Mouse (Mus musculus): ENCODE measurements at regions not wholly inside any gene's neighbourhood (a gene's known extent, or its start where the extent isn't known, plus 50 kb on each side); places are given as distances from the start of the nearest gene placed in this dataset.
"Not testable (repeated sequence)": the region's sequence is repeated elsewhere in the genome, so short reads cannot be mapped to it uniquely, and the experiment has no call there.

- DNase-seq, result no peak
These were observed 171.9 kb downstream of the Epm2a start for GRCm38 (mm10) chr10:11515144-11515543.

GRCm38 (mm10) chr10:11517122-11517521 is 173.9 kb downstream of the Epm2a start:
- DNase-seq, result peak; percentile 6

GRCm38 (mm10) chr10:11531343-11531742 is 188.1 kb downstream of the Epm2a start:
- no peak for DNase-seq

- not testable (repeated sequence) for DNase-seq
These were observed 212.2 kb downstream of the Epm2a start for GRCm38 (mm10) chr10:11555376-11555775.

- no peak for DNase-seq
These were observed 227.4 kb downstream of the Epm2a start for GRCm38 (mm10) chr10:11570523-11571055.

DNA sequence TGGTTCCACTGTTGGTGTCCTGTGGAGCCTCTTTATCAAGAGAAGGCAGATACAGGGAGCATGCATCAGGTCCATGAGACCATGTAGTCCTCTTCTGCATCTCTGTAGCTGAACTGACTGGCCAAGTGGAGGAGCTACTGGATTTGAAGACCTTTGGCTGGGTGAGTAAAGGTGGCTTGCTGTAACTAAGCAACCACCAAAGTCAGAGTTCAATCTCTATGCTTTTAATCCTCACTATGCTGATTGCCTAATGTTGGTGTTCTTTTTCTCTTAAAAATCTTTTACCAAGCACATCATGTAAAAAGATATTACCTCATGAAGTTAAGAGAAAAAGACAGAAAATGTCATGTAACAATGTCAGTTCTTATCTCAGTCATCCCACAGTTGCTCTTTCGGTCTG is 265.2 kb downstream of the Epm2a start:
- DNase-seq, result no peak

DNA sequence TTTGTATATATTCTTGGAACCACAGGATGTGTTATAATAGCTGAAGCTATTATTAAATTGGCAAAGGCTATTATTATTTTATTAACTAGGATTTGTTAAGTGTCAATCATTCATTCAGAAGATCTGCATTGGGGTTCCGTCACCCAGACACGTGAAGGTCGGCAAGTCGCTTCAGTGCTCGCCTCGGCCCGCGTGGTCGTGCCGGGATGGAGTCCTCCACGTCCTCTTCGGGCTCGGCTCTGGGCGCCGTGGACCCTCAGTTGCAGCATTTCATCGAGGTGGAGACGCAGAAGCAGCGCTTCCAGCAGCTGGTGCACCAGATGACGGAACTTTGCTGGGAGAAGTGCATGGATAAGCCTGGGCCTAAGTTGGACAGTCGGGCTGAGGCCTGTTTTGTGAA is 265.9 kb downstream of the Epm2a start:
- DNase-seq, result not testable (repeated sequence)

GRCm38 (mm10) chr10:11648151-11648550 is 304.9 kb downstream of the Epm2a start:
- no peak for DNase-seq

- no peak for DNase-seq
These were observed 317.0 kb downstream of the Epm2a start for GRCm38 (mm10) chr10:11660056-11660770.

DNA sequence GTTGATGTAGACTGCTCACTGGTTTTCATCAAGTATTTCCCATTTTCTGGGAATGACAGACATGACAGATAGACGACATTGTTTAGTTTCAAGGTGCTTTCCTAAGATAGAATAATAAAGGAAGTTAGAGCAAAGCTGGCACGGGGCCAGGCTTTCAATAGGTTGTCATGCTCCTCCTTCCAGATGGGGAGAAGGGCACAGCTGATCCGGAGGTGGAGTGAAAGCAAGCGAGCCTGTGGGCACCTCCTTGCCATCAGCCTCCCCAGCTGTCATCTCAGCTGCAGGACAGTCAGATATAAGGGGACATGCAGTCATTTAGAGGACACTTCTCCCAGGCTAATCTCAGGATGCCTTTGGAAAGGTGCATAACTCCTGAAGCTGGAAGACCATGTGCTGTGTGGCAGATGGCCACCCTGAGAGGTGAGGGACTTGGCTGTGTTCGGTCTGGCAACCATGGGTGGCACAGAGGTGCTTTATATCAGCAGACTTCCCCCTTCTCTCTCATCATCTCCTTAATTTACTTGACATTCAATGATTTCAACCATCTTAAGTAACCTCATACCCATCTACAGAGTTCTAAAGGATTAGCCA is 318.6 kb downstream of the Epm2a start:
- DNase-seq, result no peak

DNA sequence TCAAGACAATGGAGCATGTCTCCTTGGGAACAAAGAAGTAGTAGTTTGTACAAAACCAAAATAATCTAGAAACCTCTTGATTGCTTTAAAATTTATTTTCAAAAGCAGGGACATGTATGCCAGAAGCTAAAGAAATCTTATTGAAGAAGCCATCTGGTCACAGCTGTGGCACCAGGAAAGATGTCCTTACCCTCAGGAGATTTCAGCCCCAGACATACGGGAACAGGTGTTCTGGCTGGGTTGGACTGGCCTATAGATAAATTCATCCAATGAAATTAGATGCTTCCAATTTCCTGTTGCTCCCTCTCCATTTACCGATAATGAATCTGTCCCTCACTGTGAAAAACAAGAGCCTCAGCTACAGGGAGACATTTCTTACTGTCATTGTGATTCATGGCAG is 366.5 kb downstream of the Epm2a start:
- no peak for DNase-seq

GRCm38 (mm10) chr10:11724775-11725174 is 381.6 kb downstream of the Epm2a start:
- DNase-seq, result no peak

GRCm38 (mm10) chr10:11729536-11729935 is 386.3 kb downstream of the Epm2a start:
- no peak for DNase-seq

DNA sequence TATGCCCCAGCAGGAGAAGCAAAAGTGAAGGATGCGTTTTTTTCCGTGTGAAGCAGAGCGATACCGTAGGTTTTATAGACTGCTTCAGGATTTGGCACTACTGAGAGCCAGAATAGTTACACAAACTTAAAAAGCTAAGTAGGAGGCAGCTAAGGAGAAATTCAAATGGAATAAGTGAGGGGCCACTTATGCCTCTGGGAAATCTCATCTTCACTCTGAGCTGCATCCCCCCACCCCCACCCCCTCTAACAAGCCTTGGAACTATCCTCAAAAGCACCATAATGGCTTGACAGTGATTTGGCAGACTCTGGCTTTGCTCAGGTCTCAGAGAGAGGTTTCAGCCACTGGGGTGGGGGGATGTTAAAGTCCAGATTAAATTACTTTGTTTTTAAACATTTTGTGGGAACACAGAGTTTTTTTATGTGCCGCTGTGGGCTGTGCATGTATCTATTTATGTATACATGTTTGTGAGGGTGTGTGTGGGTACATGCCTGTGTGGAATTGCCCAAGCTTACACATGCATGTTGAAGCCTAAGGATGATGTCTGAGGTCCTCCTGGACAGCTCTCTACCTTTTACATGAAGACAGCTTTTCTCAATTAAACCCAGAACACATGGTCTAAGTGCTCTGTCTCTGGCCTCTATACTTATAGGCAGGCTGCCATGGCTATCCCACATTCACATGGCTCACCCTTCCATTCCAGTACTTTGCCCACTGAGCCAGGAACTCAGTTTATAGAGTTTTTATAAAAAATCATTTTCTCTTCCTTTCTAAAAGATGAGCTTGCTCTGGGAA is 396.6 kb downstream of the Epm2a start:
- DNase-seq, result no peak

DNA sequence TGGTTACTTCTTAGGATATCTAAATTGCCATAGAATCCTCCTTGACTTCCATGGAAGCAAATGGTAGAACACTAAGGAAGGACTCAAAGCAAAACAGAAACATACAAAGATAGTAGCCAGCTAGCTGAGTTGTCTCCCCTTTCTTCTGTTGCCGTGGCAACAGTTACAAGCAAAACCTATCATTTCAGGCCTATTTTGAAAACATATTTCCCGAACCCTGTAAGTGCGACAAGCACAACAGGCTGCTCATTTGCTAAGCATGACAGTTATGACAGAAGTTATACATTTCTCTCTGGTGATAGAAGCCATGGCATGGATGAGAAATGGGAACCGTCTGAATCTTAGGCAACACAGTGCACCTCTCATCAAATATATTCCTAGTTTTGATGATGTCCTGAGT is 402.4 kb downstream of the Epm2a start:
- no peak for DNase-seq

DNA sequence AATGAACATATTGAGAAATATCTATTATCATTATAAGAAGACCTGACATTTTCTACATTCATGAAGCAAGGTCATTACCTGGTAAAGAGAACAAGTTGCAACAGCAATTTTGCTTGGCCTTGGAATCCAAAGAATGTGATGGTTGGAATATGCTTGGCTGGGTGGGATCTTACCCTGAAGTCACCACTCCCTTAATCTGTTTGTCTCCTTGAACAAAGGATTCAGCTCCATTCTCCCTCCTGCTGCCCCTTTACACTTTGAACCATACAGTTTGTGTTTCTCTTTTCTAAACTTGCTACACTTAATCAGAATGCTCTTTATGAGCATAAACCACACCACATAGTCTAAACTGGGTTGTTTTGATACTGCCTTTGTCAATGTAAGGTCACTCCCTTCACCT is 403.8 kb downstream of the Epm2a start:
- DNase-seq, result no peak

DNA sequence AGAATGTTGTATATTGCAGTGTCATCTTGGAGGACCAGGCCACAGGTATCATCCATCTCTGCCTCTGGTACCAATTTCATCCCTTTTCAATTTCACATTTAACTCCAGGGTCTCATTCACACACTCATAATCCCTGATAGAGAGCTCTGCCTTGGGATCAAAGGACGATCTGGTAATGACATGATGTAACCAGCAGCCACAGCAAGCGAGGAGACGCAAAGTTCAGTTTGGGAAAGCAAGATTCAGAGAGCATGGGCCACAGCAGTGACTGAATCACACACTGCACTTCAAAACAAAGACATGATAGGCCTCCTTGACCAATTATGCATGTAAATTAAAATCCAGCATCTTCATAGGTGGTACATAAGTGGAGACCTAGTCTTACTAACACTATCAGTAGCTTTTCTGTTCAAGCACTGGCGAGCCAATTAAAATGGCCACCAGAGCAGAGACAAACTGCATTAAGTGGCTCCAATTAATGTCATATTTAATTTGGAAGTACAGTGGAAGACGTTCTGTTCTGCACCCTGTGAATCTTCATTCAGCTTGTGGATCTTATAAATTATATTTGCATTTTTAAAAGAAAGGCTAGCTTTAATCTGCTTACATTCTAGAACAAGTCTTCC is 412.0 kb downstream of the Epm2a start:
- DNase-seq, result no peak

DNA sequence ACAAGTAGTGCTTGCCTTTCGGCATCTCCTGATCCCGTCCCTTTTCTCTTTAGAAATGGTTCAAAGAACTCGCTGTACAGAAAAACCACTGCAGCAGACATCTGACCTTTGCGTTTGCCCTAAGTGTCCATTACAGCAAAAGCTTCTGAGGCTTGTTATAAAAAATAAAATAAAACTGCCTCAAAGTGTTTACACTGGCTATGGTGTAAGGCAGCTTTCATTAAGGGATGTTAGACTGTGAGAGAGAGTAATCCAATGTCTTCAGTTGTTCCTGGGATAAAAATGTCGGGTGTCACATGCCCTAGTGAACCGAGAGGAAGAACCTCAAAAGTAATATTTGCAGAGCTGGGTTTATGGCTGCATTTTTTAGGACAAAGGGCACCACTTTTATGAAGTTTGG is 434.7 kb downstream of the Epm2a start:
- no peak for DNase-seq

DNA sequence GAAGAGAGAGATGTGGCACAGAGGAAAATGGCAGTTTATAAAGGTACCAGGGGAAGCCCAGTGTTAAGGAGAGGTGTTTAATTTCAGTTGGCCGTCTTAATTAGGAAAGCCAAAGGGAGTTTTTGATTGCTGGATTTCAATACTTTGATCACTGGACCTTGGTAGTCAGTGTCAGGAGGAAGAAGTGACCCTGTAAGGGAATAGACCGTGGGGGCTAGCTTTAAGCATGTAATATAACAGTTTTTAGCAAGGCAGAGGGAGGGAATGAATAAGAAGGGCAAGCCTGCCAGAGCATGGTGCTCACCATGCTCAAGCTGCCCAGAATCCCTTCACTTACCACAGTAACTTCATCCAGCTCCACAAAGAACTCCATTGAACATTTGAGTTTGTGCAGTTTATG is 437.1 kb downstream of the Epm2a start:
- no peak for DNase-seq

DNA sequence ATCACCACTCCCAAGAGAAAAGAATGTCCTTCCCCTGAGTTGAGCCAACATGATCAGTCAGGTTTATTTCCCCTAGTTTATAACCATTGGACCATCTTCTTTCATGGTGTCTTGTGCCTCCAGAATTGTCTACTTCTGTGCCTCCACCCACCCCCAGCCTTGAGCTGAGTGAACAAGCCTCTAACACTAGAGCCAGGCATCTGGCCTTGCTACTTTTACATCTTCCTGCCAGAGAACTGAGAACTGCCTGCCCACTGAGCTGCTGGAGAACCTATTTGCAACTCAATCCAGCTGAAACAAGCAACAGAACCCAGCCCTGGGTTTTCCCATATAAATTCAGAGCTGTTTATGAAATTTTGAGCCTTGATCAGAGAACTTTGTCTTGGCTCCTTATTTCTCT is 444.0 kb downstream of the Epm2a start:
- no peak for DNase-seq

DNA sequence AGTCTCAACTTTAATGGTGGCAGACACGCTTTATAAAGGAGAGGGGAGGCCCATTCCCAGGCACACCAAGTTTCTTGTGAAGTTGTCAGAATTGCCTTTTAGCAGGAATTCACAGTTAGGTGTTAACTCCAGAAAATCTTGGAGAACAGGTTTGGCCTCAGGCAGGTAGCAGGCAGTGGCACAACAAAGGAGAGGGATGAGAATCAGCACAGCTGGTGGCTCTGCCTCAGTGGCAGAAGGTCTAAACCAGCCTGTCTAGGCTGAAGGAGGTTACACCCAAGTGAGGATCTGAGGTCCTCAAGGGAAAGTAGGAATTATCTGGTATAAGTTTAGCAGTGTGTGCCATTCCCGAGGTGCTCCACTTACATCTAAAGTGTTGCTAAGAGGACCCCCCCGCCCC is 456.3 kb downstream of the Epm2a start:
- no peak for DNase-seq

GRCm38 (mm10) chr10:11801372-11802230 is 458.4 kb downstream of the Epm2a start:
- DNase-seq, result not testable (repeated sequence)
